ENCODE assay signal across 15 mouse cellular contexts in the genomic region with DNA sequence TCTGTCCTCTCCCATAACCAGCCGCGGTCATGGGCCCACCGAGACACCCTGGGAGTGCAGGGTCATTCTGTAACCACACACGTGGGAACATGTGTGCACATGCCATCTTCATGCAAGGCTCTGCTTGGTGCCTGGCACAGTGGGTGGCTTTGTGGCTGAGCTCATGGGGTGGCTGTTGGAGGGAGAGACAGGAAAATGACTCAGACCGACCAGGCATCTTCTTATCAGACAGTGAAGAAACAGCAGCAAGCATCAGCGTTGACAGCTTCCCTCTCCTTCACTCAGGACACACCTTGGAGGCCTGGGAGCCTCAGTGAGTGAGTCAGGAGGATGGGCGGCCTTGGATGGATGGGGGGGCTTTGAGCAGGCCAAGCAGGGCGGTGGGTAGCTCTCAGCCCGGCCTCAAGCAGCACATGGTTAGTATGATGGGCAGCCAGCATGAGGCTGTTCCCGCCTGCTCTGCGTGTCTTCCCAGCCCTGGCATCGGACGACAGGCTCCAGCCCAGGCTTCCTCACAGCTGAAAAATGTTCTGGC. TPM values are rescaled to one million over a fixed set of nuclear protein-coding genes. Genes with fewer than 3 reads are reported as not detected.
A peak's percentile ranks its signal among the peaks of the same experiment; 100 is the strongest.
DNase-seq lines count a peak whose midpoint lies in the region; ATAC-seq and TF ChIP-seq lines count a peak whose summit lies in the region.
"Had no signal": no experiment of that assay in that cellular context is flagged by ENCODE, and none has a peak within 500 bp of the region (broad histone marks: within the 10 kb centered on the region; RNA-seq: fewer than 3 reads in every experiment).

No protein-coding gene starts in this region.

- no peak overlapping the region for H3K9ac ChIP-seq in forebrain, embryonic 13.5 days
- no peak overlapping the region for H3K9ac ChIP-seq in hindbrain, embryonic 11.5 days (ENCODE audit: low read depth, low read length)
- H3K9ac ChIP-seq: heart, embryonic 13.5 days; neural tube, embryonic 12.5 days had no signal

- no peaks in the 10 kb centered on the region for H3K4me1 ChIP-seq in forebrain, embryonic 10.5 days
- no peaks in the 10 kb centered on the region for H3K4me1 ChIP-seq in forebrain, embryonic 13.5 days
- H3K4me1 ChIP-seq in hindbrain, embryonic 11.5 days (replicated peaks; ENCODE audit: control insufficient read depth, insufficient read depth, low read length) = no peaks in the 10 kb centered on the region
- H3K4me1 ChIP-seq: neural tube, embryonic 12.5 days had no signal

- no peaks in the 10 kb centered on the region for H3K9me3 ChIP-seq in forebrain, embryonic 10.5 days
- H3K9me3 ChIP-seq in forebrain, embryonic 13.5 days (replicated peaks) = no peaks in the 10 kb centered on the region
- no peaks in the 10 kb centered on the region for H3K9me3 ChIP-seq in hindbrain, embryonic 11.5 days (ENCODE audit: control insufficient read depth, low read length)
- H3K9me3 ChIP-seq: heart, embryonic 13.5 days; neural tube, embryonic 12.5 days had no signal

- 0 out of 2 replicates have a peak overlapping the region, but pooled peaks have one; percentile 35 for H3K27ac ChIP-seq in forebrain, embryonic 10.5 days
- H3K27ac ChIP-seq in forebrain, embryonic 13.5 days = no peak overlapping the region
- H3K27ac ChIP-seq in gastrocnemius, adult 2 months = peak overlapping the region; percentile 20; the same call in 1 of the 2 replicates
- no peak overlapping the region for H3K27ac ChIP-seq in hindbrain, embryonic 11.5 days (ENCODE audit: low read depth, low read length)
- H3K27ac ChIP-seq: heart, embryonic 13.5 days; neural tube, embryonic 12.5 days had no signal

- intact Hi-C loops in gastrocnemius, adult 2 months (cut with DNase I) = no loop called here

- H3K4me2 ChIP-seq in forebrain, embryonic 13.5 days = no peak overlapping the region
- no peak overlapping the region for H3K4me2 ChIP-seq in hindbrain, embryonic 11.5 days (replicated peaks; ENCODE audit: low read depth, low read length)
- H3K4me2 ChIP-seq: heart, embryonic 13.5 days; neural tube, embryonic 12.5 days had no signal

- ATAC-seq in forebrain, embryonic 13.5 days = no peak
- no peak for ATAC-seq in hindbrain, embryonic 11.5 days (ENCODE audit: low FRiP score)
- ATAC-seq: forebrain, embryonic 14.5 days had no signal

- WGBS in forebrain, embryonic 10.5 days = 84% methylated on average over 13 of the region's 13 CpGs
- 84% methylated on average over 13 of the region's 13 CpGs for WGBS in forebrain, embryonic 13.5 days
- WGBS in hindbrain, embryonic 11.5 days = 84% methylated on average over 13 of the region's 13 CpGs

- no peaks in the 10 kb centered on the region for H3K36me3 ChIP-seq in forebrain, embryonic 10.5 days (replicated peaks)
- H3K36me3 ChIP-seq in forebrain, embryonic 13.5 days (ENCODE audit: poor library complexity, severe bottlenecking) = no peaks in the 10 kb centered on the region
- no peaks in the 10 kb centered on the region for H3K36me3 ChIP-seq in hindbrain, embryonic 11.5 days (ENCODE audit: control insufficient read depth, insufficient read depth, low read length)
- H3K36me3 ChIP-seq: heart, embryonic 13.5 days; neural tube, embryonic 12.5 days had no signal

- no peak for DNase-seq in forebrain, embryonic 10.5 days (ENCODE audit: extremely low spot score, low spot score)
- peak; percentile 3 for DNase-seq in lung, postnatal 36 days
- no peak for DNase-seq in lung, postnatal 14 days
- peak; percentile 44 for DNase-seq in gastrocnemius, adult 2 months
- DNase-seq in testis, postnatal 14 days (ENCODE audit: low spot score) = peak; percentile 2
- no peak for DNase-seq in hindbrain, embryonic 11.5 days (ENCODE audit: low spot score)
- no peak for DNase-seq in right cerebral cortex, adult 18-20 months
- DNase-seq: embryo, embryonic 11 days; liver; thymus, adult 2 months had no signal

- no peaks in the 10 kb centered on the region for H3K27me3 ChIP-seq in forebrain, embryonic 10.5 days (ENCODE audit: poor library complexity, severe bottlenecking)
- H3K27me3 ChIP-seq in forebrain, embryonic 13.5 days = no peaks in the 10 kb centered on the region
- H3K27me3 ChIP-seq in hindbrain, embryonic 11.5 days (ENCODE audit: control insufficient read depth, insufficient read depth, low read length) = no peaks in the 10 kb centered on the region
- H3K27me3 ChIP-seq: heart, embryonic 13.5 days; neural tube, embryonic 12.5 days had no signal

- no peak overlapping the region for H3K4me3 ChIP-seq in forebrain, embryonic 10.5 days
- H3K4me3 ChIP-seq in forebrain, embryonic 13.5 days = no peak overlapping the region
- H3K4me3 ChIP-seq in gastrocnemius, adult 2 months = no peak overlapping the region
- H3K4me3 ChIP-seq in hindbrain, embryonic 11.5 days (ENCODE audit: low read depth, low read length) = no peak overlapping the region
- H3K4me3 ChIP-seq: heart, embryonic 13.5 days; neural tube, embryonic 12.5 days had no signal

- TF ChIP-seq CTCF in gastrocnemius, adult 2 months (IDR thresholded peaks at IDR 0.05) = no peak

RNA-seq across cellular contexts. Expression of gene Ptgis, which starts 32.9 kb away (rescaled TPM):
- polyA plus RNA-seq in forebrain, embryonic 10.5 days (2016; fragmentation: Nextera tagmentation; extraction: Ambion mirVana) = 13.5 and 13.7 TPM in 2 replicates
- polyA plus RNA-seq in forebrain, embryonic 13.5 days (2015; fragmentation: Nextera tagmentation; extraction: Ambion mirVana) = 3.5 and 4.4 TPM in 2 replicates
- total RNA-seq in gastrocnemius, adult 2 months (2021) = 1 to 10 TPM; 1.7 to 5.2 TPM
- polyA plus RNA-seq in hindbrain, embryonic 11.5 days (2014; fragmentation: Nextera tagmentation; extraction: Ambion mirVana) = 7.4 and 10.5 TPM in 2 replicates
- total RNA-seq: megakaryocyte progenitor cell, adult 5-6 weeks had no signal

Comparison
In these comparisons a context has a peak if more than half of its experiments do, and no peak if none do; other contexts are left out.
1. DNase-seq: peak in lung, postnatal 36 days (single experiment), gastrocnemius, adult 2 months (single experiment) and testis, postnatal 14 days (single experiment); none in forebrain, embryonic 10.5 days (single experiment), lung, postnatal 14 days (single experiment), hindbrain, embryonic 11.5 days (single experiment) and right cerebral cortex, adult 18-20 months (single experiment).
2. H3K27ac ChIP-seq: peak in forebrain, embryonic 10.5 days (single experiment) and gastrocnemius, adult 2 months (single experiment); none in forebrain, embryonic 13.5 days (single experiment) and hindbrain, embryonic 11.5 days (single experiment).